Mouse (Mus musculus) layer of hippocampus, adult 18-20 months (tissue): ENCODE measurements around the gene Map3k6. TPM values are rescaled to one million over a fixed set of nuclear protein-coding genes. Genes with fewer than 3 reads are reported as not detected.

Source experiments
- DNase-seq, 2 experiments: peaks; one replicate each; pipeline ENCODE4 v3.0.0; 2022; ENCODE audit warnings: low spot score in 2 of 2
- total RNA-seq, 2 experiments: library from RNA; stranded (reverse); gene quantifications; 2 replicates each; pipeline ENCODE4 v1.2.3; 2021

Gene Map3k6
- total RNA-seq, 2 experiments from 2014 or later = 5.6 to 6.9 TPM

DNA sequence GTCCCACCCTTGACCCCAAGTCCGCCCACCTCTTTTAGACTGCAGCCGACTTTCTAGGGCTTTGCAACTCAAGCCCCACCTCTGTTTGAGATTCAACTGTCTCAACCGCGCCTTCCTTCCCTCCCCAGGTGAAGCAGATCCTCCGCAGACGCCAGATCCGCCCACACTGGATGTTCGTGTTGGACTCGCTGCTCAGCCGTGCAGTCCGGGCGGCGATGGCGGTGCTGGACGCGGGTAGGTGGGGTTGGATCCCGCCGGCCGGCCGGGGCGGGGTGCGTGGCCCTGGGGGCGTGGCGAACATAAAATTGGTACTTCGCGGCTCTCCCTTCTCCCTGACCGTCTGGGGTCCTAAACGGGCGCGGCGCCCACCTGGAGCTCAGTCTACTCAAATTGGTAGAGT, 10.6 kb downstream of the Map3k6 start:
- no peak for DNase-seq

GRCm38 (mm10) chr4:133252089-133252488, 11.5 kb downstream of the Map3k6 start:
- DNase-seq = no peak

DNA sequence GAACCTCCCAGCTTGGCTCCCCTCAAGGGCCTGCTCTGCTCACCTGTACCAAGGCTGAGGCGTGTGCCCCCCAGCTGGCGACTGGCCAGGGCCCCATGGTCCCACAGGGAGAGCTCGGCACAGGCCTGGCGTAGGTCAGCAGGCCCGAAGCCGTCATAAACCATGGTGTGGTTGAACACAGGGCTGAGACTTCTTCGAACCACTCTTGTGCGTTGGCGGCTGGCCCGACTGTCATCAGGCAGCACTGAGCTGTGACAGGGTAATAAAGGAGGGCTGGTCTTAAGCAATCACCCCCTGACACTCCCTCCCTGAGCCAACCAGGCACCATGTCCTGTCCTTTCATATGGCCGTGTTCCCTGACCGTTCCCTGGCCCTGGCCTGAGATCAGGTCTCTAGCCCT, 12.8 kb downstream of the Map3k6 start:
- no peak for DNase-seq

DNA sequence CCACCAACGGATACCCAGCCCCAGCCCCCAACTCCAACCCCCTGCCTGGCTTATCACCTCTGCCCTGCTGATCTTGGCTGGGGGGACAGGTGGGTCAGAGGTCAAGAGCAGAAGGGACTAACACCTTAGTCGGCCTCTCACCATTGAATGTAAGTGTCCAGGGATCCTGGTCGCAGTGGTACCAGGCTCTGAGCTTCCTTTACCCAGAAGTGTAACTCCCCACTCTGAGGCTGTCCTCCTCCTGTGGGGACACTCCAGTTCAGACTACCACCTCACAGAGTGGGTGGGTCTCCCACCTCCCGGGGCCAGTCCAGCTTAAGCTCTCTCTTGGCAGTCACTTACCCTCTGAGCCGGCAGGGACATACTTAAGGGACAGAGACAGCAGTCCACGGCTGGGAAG, 14.8 kb downstream of the Map3k6 start:
- DNase-seq = no peak

- no peak for DNase-seq
Observed at GRCm38 (mm10) chr4:133256820-133257219, 16.2 kb downstream of the Map3k6 start.

- DNase-seq = no peak
Observed at GRCm38 (mm10) chr4:133257230-133257629, 16.6 kb downstream of the Map3k6 start.

- no peak for DNase-seq
Observed at GRCm38 (mm10) chr4:133257798-133258408, 17.3 kb downstream of the Map3k6 start.

DNA sequence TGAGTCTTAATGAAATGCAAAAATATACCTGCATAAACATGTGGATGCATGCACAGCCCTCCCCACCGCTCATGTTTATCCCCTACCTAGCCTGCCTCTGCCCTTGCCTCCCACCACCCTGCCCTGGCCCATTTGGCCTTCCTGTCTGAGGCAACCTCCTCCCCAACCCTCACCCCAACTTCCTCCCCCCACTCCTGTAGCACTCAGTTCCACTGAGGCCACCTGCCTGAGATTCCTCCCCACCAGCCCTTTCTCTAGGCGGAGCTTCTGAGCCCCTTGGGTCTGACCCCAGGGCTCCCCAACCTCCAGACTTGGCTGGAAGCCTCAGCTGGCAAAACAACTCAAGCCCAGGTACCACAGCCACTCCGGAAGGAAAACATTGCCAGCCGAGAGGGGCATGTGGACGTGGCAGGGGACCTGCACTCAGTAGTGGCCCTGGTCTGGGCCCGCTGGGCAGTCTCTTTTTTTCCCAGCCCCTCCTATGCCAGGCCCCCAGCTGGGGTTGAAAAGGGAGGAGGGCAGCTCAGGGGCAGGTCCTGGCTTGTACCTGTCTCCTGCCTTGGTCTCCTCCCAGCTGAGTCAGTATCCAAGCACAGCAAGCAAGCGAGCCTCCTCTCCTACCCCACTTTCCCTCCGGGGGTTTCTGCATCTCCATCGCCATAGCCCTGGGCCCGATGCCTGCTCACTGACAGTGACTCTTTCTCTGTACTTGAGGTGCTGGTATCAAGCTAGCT, 21.2 kb downstream of the Map3k6 start:
- DNase-seq = no peak

DNA sequence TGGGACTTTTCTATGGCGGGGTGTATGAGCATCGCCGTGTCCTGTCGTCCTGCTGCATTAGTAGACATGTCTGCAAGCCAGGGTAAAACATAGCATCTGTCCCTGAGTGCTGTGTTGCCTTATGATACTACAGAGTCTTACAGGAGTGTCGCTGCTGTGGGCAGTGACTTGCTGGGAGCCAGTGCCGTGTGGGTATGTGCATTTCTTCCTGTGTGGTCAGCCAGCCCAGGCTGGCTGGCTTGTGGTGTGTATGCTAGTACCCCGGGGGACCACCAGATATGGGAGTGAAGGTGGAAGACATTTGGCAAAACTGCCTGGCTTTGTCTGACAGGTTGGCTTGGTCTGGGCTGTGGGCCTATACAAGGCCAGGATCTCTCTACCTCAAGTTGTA, 21.8 kb downstream of the Map3k6 start:
- DNase-seq = no peak

DNA sequence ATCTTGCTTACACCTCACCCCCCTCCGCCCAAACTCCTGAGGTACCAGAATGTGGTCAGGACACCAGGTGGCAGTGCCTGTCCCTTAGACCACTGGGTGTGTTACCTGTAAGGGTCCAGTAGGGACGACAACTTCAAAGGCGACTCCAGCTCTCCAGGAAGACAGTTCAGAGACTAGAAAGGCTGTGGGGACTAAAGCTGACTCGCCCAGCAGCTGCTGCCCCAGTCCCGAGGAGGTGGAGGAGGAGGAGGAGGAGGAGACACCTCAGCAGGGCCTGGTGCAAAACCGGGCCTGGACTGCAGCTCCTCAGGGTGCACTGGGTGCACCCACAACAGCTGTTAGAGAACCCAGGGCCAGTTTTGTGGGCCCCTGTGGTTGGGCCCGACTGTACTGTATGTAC, 22.3 kb downstream of the Map3k6 start, which contains the start of gene Sytl1:
Sytl1 (minus strand) TSS at position 232 of the 400 bp plus-strand sequence.
- DNase-seq = no peak

- no peak for DNase-seq
Observed at GRCm38 (mm10) chr4:133263756-133264155, 23.1 kb downstream of the Map3k6 start.

DNA sequence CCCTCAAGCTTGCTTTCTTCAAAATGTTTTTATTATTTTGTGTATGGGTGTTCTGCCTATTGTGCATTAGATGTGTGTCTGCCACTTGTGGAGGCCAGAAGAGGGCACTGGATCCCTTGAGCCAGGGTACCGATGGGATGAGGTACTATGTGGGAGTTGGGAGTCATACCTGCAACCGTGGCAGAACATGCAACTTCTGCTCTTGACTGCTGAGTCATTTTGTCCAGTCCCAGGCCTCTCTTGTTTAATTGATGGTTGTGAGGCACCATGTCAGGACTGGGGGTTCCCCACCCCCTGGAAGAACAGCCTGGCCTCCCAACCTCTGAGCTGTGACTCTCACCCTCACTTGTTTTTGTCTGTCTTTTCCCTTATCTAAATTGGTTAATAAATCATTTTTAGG, 23.9 kb downstream of the Map3k6 start:
- DNase-seq = no peak

DNA sequence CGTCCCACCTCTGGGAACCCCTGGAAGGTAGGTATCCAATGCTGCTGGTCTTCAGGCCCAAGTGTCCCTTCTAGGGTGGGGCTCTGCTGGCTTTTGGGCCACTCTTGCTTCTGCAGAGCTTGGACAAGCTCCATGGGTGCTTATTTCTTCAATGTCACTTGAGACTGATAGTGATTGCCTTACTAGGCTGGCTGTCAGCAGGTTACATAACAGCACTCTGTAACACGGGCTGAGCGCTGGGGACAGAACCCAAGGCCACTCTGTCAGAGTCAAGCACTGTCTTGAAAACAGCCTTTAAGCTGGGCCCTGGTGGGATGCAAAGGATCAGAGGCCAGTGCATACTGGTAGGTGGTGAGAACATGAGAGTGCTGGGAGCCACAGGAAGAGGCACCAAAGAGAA, 24.7 kb downstream of the Map3k6 start:
- no peak for DNase-seq

GRCm38 (mm10) chr4:133265759-133266158, 25.1 kb downstream of the Map3k6 start:
- no peak for DNase-seq

- no peak for DNase-seq
Observed at GRCm38 (mm10) chr4:133266248-133266880, 25.7 kb downstream of the Map3k6 start.

DNA sequence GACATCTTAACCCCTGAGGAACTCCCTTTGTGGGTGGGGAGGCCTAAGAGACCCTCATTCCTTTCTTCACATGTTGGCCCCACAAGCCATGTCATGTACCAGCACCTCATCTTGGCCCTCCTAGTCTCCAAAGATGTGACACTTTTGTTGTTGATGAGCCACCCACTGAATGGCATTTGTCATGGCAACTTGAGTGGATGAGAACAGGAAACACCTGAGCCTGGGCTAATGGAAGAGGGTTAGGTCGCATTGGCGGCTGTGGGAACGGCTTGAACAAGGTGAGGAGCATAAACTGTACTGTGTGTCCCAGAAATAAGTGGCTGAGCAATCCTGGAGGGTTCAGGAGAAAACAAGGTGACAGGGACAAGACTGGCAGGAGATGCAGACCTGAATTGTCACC, 28.3 kb downstream of the Map3k6 start:
- no peak for DNase-seq

GRCm38 (mm10) chr4:133269596-133269995, 29.0 kb downstream of the Map3k6 start:
- DNase-seq = no peak

GRCm38 (mm10) chr4:133270929-133271328, 30.3 kb downstream of the Map3k6 start:
- DNase-seq = no peak

GRCm38 (mm10) chr4:133277104-133278026, 36.7 kb downstream of the Map3k6 start, which contains the start of gene Tmem222:
TSS of gene Tmem222 (minus strand) at chr4:133277792.
- DNase-seq = peak; percentile 97

- no peak for DNase-seq
Observed at GRCm38 (mm10) chr4:133278067-133278466, 37.4 kb downstream of the Map3k6 start.

DNA sequence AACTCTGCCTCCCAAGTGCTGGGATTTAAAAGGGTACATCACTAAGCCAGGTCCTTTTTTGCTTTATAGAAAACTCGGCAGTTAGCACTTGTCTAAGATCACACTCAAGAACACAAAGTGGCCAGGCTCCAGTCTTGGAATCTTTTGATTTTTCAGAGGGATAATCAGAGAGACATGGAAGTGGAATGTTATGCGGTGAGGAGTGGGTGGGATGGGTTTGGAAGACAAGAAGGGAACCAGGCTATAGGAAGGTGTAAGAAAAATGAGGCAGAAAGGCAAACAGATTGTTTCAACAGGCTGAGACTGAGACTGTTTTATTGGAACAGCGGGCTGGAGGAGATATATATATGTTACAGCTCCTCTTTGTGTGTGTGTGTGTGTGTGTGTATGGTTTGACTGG, 37.9 kb downstream of the Map3k6 start:
- no peak for DNase-seq
